Mouse (Mus musculus) hindbrain, embryonic 16.5 days (tissue): ENCODE measurements around the gene Tbck. TPM values are rescaled to one million over a fixed set of nuclear protein-coding genes. Genes with fewer than 3 reads are reported as not detected.

Experiments used
- ATAC-seq: fragments of 200-750 bp; cut with Nextera tagmentation; 2 replicates; pipeline ENCODE4 v1.8.0; 2017; ENCODE audit warnings: moderate TSS enrichment, moderate library complexity
- H3K27ac ChIP-seq: fragments of 300-500 bp; sonication (generic); 2 replicates; pipeline ENCODE4 v1.5.1; 2014; ENCODE audit warnings: low read depth, mild to moderate bottlenecking, control low read depth, low read length, moderate library complexity
- H3K27me3 ChIP-seq: fragments of 300-500 bp; sonication (generic); replicated peaks from 2 replicates; pipeline ENCODE4 v1.6.1; 2014; ENCODE audit warnings: low read length; ENCODE audit not compliant: control insufficient read depth, insufficient read depth
- H3K36me3 ChIP-seq: fragments of 300-500 bp; sonication (generic); 2 replicates; pipeline ENCODE4 v1.6.1; 2014; ENCODE audit warnings: mild to moderate bottlenecking, low read length, moderate library complexity, mixed read lengths; ENCODE audit not compliant: control insufficient read depth, insufficient read depth
- H3K4me1 ChIP-seq: fragments of 300-500 bp; sonication (generic); 2 replicates; pipeline ENCODE4 v1.6.1; 2014; ENCODE audit warnings: low read depth, low read length; ENCODE audit not compliant: control insufficient read depth, insufficient read depth
- H3K4me2 ChIP-seq: fragments of 300-500 bp; sonication (generic); 2 replicates; pipeline ENCODE4 v1.6.1; 2014; ENCODE audit warnings: mild to moderate bottlenecking, low read length, control low read depth, moderate library complexity
- H3K4me3 ChIP-seq: fragments of 300-500 bp; sonication (generic); 2 replicates; pipeline ENCODE4 v1.5.1; 2014; ENCODE audit warnings: mild to moderate bottlenecking, low read length, control low read depth, moderate library complexity
- H3K9ac ChIP-seq: fragments of 300-500 bp; sonication (generic); 2 replicates; pipeline ENCODE4 v1.6.1; 2014; ENCODE audit warnings: low read depth, mild to moderate bottlenecking, control low read depth, low read length, moderate library complexity
- H3K9me3 ChIP-seq: fragments of 300-500 bp; sonication (generic); 2 replicates; pipeline ENCODE4 v1.6.1; 2014; ENCODE audit warnings: mild to moderate bottlenecking, low read length, moderate library complexity; ENCODE audit not compliant: control insufficient read depth
- WGBS: fragments of 180-500 bp; shearing (Covaris S2); extraction: QIAGEN DNeasy Blood & Tissue Kit; methylation state at CpG from one replicate; pipeline ENCODE4 v1.1.7; 2014; 5-methylcytosine and 5-hydroxymethylcytosine counted together
- polyA plus RNA-seq: library from polyadenylated mRNA; unstranded; fragments of >200 nt; fragmentation: Nextera tagmentation; extraction: Ambion mirVana; gene quantifications from 2 replicates; pipeline ENCODE4 v1.2.1, GENCODE M21; 2015

Gene Tbck
- polyA plus RNA-seq, 1 experiment from 2014 or later: 30.0 TPM

- Histone ChIP-seq H3K27ac (no peak overlapping the region), H3K4me2 (no peak overlapping the region), H3K4me3 (no peak overlapping the region), H3K36me3 (no peaks in the 10 kb centered on the region), H3K9ac (no peak overlapping the region), H3K9me3 (no peaks in the 10 kb centered on the region), H3K4me1 (no peaks in the 10 kb centered on the region), H3K27me3 (no peaks in the 10 kb centered on the region)
- ATAC-seq: no peak
- WGBS: 92% methylated on average over 4 of the region's 4 CpGs
These were observed 181.7 kb downstream of the Tbck start for GRCm38 (mm10) chr3:132865596-132865995.

DNA sequence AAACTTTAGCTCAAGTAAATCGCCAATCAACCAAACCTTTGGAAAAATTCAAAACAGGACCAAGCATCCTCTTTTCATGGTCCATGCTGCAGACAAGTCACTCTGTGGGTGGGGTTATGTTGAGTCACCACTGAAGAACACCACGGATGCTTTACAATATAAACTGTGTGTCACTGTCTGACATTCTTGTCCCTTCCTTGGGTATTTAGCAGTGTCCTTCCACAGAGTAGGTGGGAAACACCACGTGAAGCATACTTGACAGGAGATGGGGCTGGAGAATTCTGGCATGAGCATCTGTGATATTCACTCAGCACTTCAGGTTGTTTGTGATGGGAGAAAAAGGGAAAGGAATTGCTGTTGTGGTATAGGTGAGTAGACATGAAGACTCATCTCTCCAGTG is 183.0 kb downstream of the Tbck start:
- H3K4me2 ChIP-seq: no peak overlapping the region
- WGBS: 82% methylated on average over 3 of the region's 3 CpGs
- H3K9ac ChIP-seq: no peak overlapping the region
- no peak overlapping the region for H3K27ac ChIP-seq
- no peak for ATAC-seq
- no peaks in the 10 kb centered on the region for H3K36me3 ChIP-seq
- no peaks in the 10 kb centered on the region for H3K27me3 ChIP-seq
- no peak overlapping the region for H3K4me3 ChIP-seq
- no peaks in the 10 kb centered on the region for H3K4me1 ChIP-seq
- H3K9me3 ChIP-seq: no peaks in the 10 kb centered on the region

- WGBS: 71% methylated on average over 2 of the region's 2 CpGs
- H3K9ac ChIP-seq: no peak overlapping the region
These were observed 184.9 kb downstream of the Tbck start for GRCm38 (mm10) chr3:132868838-132869237.

GRCm38 (mm10) chr3:132870079-132870478 is 186.1 kb downstream of the Tbck start:
- no peak for ATAC-seq
- Histone ChIP-seq H3K9ac (no peak overlapping the region), H3K4me3 (no peak overlapping the region), H3K4me2 (no peak overlapping the region), H3K27me3 (no peaks in the 10 kb centered on the region), H3K9me3 (no peaks in the 10 kb centered on the region), H3K36me3 (no peaks in the 10 kb centered on the region), H3K27ac (no peak overlapping the region), H3K4me1 (no peaks in the 10 kb centered on the region)
- 65% methylated on average over 6 of the region's 6 CpGs for WGBS

More at GRCm38 (mm10) chr3:132868838-132869237, 184.9 kb downstream of the Tbck start:
- H3K4me1 ChIP-seq: no peaks in the 10 kb centered on the region
- no peak for ATAC-seq
- no peak overlapping the region for H3K4me2 ChIP-seq
- no peaks in the 10 kb centered on the region for H3K36me3 ChIP-seq
- no peaks in the 10 kb centered on the region for H3K9me3 ChIP-seq
- H3K27me3 ChIP-seq: no peaks in the 10 kb centered on the region
- no peak overlapping the region for H3K27ac ChIP-seq
- no peak overlapping the region for H3K4me3 ChIP-seq

DNA sequence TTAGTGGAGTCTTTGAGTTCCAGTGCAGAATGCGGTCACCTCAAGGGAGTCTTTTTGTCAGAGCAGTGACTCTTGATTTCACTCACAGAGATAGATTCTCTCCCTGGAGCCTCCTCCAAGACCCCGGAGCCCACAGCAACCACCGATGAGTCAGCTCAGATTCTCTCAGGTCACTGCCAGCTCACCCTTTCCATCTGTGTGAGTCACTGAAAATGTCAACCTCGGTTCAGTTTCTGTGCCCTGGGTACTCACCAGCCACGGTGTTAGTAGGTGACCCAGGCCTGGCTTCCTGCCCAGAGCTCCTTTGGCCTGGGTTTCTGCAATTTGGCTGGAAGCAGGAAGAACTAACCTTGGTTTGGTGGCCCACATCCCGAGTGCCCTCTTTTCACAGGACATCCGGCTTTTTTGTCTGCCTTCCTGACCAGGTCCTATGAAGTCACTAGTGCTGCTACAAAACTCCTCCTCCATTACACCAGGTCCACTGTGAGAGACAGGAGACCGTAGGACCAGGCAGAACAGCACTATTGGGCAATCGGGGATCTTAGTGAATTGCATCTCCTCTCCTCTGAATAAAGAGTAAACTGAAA is 187.5 kb downstream of the Tbck start:
- 86% methylated on average over 9 of the region's 9 CpGs for WGBS
- Histone ChIP-seq H3K9me3 (no peaks in the 10 kb centered on the region), H3K4me3 (no peak overlapping the region), H3K27ac (no peak overlapping the region), H3K27me3 (no peaks in the 10 kb centered on the region), H3K4me1 (peaks cover 3% of the 10 kb centered on the region; the same call in 1 of the 2 replicates), H3K9ac (no peak overlapping the region), H3K4me2 (no peak overlapping the region), H3K36me3 (no peaks in the 10 kb centered on the region)
- no peak for ATAC-seq

DNA sequence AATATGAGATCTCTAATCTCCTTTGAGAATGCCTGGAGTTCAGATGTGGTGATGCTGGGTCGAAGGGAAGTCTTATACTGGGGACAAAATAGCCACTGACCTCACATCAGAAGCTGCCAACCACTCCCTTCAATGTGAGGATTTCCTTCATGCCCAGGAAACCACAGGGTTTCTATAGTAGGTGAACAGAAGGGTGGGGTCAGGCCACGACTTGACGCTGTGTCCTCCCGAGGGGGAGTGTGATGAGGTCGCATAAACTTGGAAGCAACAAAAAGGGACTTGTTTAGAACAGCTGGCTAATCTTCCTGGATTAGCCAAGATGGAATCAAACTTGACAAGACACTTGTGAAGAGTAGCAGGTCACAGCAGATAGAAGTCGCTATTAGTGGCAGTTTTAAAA is 189.3 kb downstream of the Tbck start:
- no peak for ATAC-seq
- H3K4me1 ChIP-seq: peaks cover 3% of the 10 kb centered on the region; the same call in 1 of the 2 replicates
- no peaks in the 10 kb centered on the region for H3K27me3 ChIP-seq
- no peak overlapping the region for H3K9ac ChIP-seq
- 59% methylated on average over 6 of the region's 6 CpGs for WGBS
- H3K4me3 ChIP-seq: no peak overlapping the region
- H3K4me2 ChIP-seq: no peak overlapping the region
- H3K9me3 ChIP-seq: no peaks in the 10 kb centered on the region
- no peak overlapping the region for H3K27ac ChIP-seq
- H3K36me3 ChIP-seq: no peaks in the 10 kb centered on the region

GRCm38 (mm10) chr3:132876011-132876708 is 192.2 kb downstream of the Tbck start:
- no peak overlapping the region for H3K27ac ChIP-seq
- peak overlapping the region; percentile 6; the same call in 1 of the 2 replicates for H3K4me2 ChIP-seq
- H3K36me3 ChIP-seq: no peaks in the 10 kb centered on the region
- no peaks in the 10 kb centered on the region for H3K9me3 ChIP-seq
- H3K4me1 ChIP-seq: peaks cover 3% of the 10 kb centered on the region; the same call in 1 of the 2 replicates
- ATAC-seq: peak; percentile 26; the same call in 1 of the 2 replicates
- H3K27me3 ChIP-seq: no peaks in the 10 kb centered on the region
- H3K4me3 ChIP-seq: no peak overlapping the region
- WGBS: 48% methylated on average over 14 of the region's 14 CpGs
- H3K9ac ChIP-seq: no peak overlapping the region

DNA sequence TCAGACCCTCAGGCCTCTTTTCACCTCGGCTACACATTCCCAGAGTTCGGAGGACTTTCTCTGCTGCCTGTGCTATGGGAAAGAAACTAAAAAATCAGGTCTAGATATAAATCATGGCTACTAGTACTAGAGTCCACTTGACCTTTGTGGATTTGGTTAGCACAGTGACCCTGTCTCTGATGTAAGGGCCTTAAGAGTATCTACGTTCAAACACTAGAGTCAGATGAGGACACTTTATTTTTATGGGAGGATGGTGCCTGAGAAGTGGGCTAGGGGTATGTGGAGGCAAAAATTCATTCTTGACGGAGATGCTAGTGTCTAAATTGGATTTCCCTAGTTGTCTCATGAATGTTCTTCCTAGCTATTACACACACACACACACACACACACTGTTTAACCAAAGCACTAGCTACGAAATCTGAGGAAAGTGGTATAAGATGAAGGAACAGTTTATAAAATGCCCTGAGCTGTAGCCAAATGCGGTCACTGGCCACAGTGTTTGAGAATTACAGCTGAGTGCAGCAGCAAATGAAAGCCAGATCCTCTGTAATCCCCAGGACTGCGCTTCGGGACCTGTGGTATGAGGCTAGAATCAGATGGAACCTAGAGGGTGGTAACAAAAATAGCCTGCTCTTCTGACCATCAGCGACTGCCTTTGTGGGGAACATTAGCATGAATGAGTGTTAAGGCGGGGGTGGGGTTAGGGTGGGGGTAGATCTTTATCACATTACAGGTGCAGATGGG is 193.2 kb downstream of the Tbck start:
- no peak for ATAC-seq
- Histone ChIP-seq H3K9ac (no peak overlapping the region), H3K27ac (no peak overlapping the region), H3K9me3 (no peaks in the 10 kb centered on the region), H3K4me1 (peaks cover 3% of the 10 kb centered on the region; the same call in 1 of the 2 replicates), H3K4me3 (no peak overlapping the region), H3K36me3 (no peaks in the 10 kb centered on the region), H3K27me3 (no peaks in the 10 kb centered on the region), H3K4me2 (no peak overlapping the region)
- WGBS: 76% methylated on average over 10 of the region's 10 CpGs

DNA sequence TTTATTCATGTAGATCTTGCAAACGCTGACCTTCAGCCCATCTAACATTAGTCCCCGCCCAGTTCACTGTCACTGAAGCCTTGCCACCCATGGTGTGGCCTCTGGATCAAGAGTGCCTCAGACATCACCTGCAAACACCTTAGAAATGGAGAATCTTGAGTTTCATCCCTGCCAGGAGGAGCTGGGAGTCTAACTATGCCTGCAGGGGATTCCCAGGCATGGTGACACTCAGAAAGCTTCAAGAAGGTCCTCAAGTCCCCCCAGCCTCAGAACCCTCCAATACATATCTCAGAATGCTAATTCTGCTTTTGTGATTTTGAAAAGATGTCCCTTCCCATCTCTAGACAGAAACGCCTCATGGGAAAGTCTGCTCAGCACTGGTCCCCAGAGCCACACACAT is 196.4 kb downstream of the Tbck start:
- H3K4me2 ChIP-seq: peak overlapping the region; percentile 33; the same call in 1 of the 2 replicates
- no peak for ATAC-seq

More for the DNA sequence above, 196.4 kb downstream of the Tbck start:
- Histone ChIP-seq H3K4me3 (no peak overlapping the region), H3K9ac (no peak overlapping the region), H3K4me1 (peaks cover 3% of the 10 kb centered on the region; the same call in 1 of the 2 replicates), H3K9me3 (no peaks in the 10 kb centered on the region), H3K27ac (no peak overlapping the region), H3K27me3 (no peaks in the 10 kb centered on the region), H3K36me3 (no peaks in the 10 kb centered on the region)
- 80% methylated on average over 3 of the region's 3 CpGs for WGBS
